Mouse (Mus musculus) testis, adult 2 months (tissue): ENCODE results near the gene Vangl2. TPM values are rescaled to one million over a fixed set of nuclear protein-coding genes. Genes with fewer than 3 reads are reported as not detected.

ENCODE experiments used
- H3K27ac ChIP-seq: fragments of 200-500 bp; 2 replicates; pipeline ENCODE4 v1.5.1; 2012; ENCODE audit warnings: low read depth, low read length; ENCODE audit not compliant: control insufficient read depth, insufficient read depth
- H3K27me3 ChIP-seq: fragments of 200-500 bp; 2 replicates; pipeline ENCODE4 v1.6.1; 2012; ENCODE audit warnings: mild to moderate bottlenecking, low read length, moderate library complexity; ENCODE audit not compliant: control insufficient read depth, insufficient read depth
- H3K36me3 ChIP-seq: fragments of 200-500 bp; 2 replicates; pipeline ENCODE4 v1.6.1; 2012; ENCODE audit warnings: mild to moderate bottlenecking, low read length; ENCODE audit not compliant: control insufficient read depth, insufficient read depth
- H3K4me1 ChIP-seq: fragments of 200-500 bp; 2 replicates; pipeline ENCODE4 v1.6.1; 2012; ENCODE audit warnings: low read length; ENCODE audit not compliant: control insufficient read depth, insufficient read depth
- H3K4me3 ChIP-seq: fragments of 200-500 bp; 2 replicates; pipeline ENCODE4 v1.5.1; 2012; ENCODE audit warnings: low read depth, mild to moderate bottlenecking, low read length, moderate library complexity, mixed read lengths; ENCODE audit not compliant: control insufficient read depth
- CTCF ChIP-seq: fragments of 200-500 bp; IDR thresholded peaks from 2 replicates; pipeline ENCODE4 v1.5.1; 2012; ENCODE audit warnings: low read depth, mild to moderate bottlenecking, inconsistent platforms, low read length, moderate library complexity; ENCODE audit not compliant: control insufficient read depth, insufficient read depth, insufficient replicate concordance
- POLR2A ChIP-seq: fragments of 200-500 bp; IDR thresholded peaks from 2 replicates; pipeline ENCODE4 v1.6.1; 2012; ENCODE audit warnings: low read depth, mild to moderate bottlenecking, inconsistent platforms, low read length, moderate library complexity; ENCODE audit not compliant: control insufficient read depth
- polyA plus RNA-seq: library from polyadenylated mRNA; depleted of rRNA; stranded (reverse); fragments of >200 nt; gene quantifications from 2 replicates; pipeline ENCODE4 v1.2.3, GENCODE M21; 2012

The Vangl2 gene
- polyA plus RNA-seq, 1 experiment: 2.6 TPM

GRCm38 (mm10) chr1:172052766-172053279 lies 24.6 kb upstream of the Vangl2 start:
- Histone ChIP-seq H3K36me3 (no peaks in the 10 kb centered on the region), H3K4me3 (no peak overlapping the region), H3K27ac (no peak overlapping the region), H3K4me1 (peaks cover 19% of the 10 kb centered on the region), H3K27me3 (no peaks in the 10 kb centered on the region; the same call in 1 of the 2 replicates)
- TF ChIP-seq POLR2A (no peak), CTCF (no peak)

GRCm38 (mm10) chr1:172049131-172049782 lies 21.0 kb upstream of the Vangl2 start:
- Histone ChIP-seq H3K27ac (no peak overlapping the region), H3K4me1 (peaks cover 14% of the 10 kb centered on the region), H3K4me3 (no peak overlapping the region)

GRCm38 (mm10) chr1:172048241-172048734 lies 20.0 kb upstream of the Vangl2 start:
- TF ChIP-seq POLR2A: no peak
- TF ChIP-seq CTCF: no peak
- Histone ChIP-seq H3K27me3 (no peaks in the 10 kb centered on the region; the same call in 1 of the 2 replicates), H3K4me3 (no peak overlapping the region), H3K27ac (no peak overlapping the region), H3K36me3 (no peaks in the 10 kb centered on the region), H3K4me1 (peaks cover 5% of the 10 kb centered on the region)

More at GRCm38 (mm10) chr1:172049131-172049782, 21.0 kb upstream of the Vangl2 start:
- TF ChIP-seq POLR2A (no peak), CTCF (no peak)
- Histone ChIP-seq H3K27me3 (no peaks in the 10 kb centered on the region; the same call in 1 of the 2 replicates), H3K36me3 (no peaks in the 10 kb centered on the region)

GRCm38 (mm10) chr1:172046938-172047337 lies 18.7 kb upstream of the Vangl2 start:
- Histone ChIP-seq H3K4me1 (no peaks in the 10 kb centered on the region), H3K4me3 (no peak overlapping the region), H3K27me3 (no peaks in the 10 kb centered on the region), H3K27ac (no peak overlapping the region), H3K36me3 (no peaks in the 10 kb centered on the region)
- TF ChIP-seq POLR2A (no peak), CTCF (peak; percentile 83)

- Histone ChIP-seq H3K4me1 (no peaks in the 10 kb centered on the region), H3K27me3 (no peaks in the 10 kb centered on the region), H3K4me3 (no peak overlapping the region), H3K27ac (no peak overlapping the region), H3K36me3 (no peaks in the 10 kb centered on the region)
- TF ChIP-seq CTCF (no peak), POLR2A (no peak)
Observed at GRCm38 (mm10) chr1:172046410-172046809, 18.2 kb upstream of the Vangl2 start.

GRCm38 (mm10) chr1:172029914-172030313 lies 1.7 kb upstream of the Vangl2 start:
- Histone ChIP-seq H3K27me3 (no peaks in the 10 kb centered on the region), H3K4me1 (peaks cover 14% of the 10 kb centered on the region), H3K4me3 (no peak overlapping the region), H3K27ac (no peak overlapping the region), H3K36me3 (no peaks in the 10 kb centered on the region)
- no peak for TF ChIP-seq POLR2A
- no peak for TF ChIP-seq CTCF

GRCm38 (mm10) chr1:172027809-172028102 lies 488 bp downstream of the Vangl2 start:
- H3K27ac ChIP-seq: no peak overlapping the region
- no peaks in the 10 kb centered on the region for H3K36me3 ChIP-seq
- no peaks in the 10 kb centered on the region for H3K27me3 ChIP-seq
- peak overlapping the region; percentile 44; the same call in 1 of the 2 replicates for H3K4me3 ChIP-seq
- no peak for TF ChIP-seq POLR2A
- no peak for TF ChIP-seq CTCF
- H3K4me1 ChIP-seq: peaks cover 14% of the 10 kb centered on the region
